Mouse (Mus musculus) midbrain, embryonic 12.5 days (tissue): Measurements from ENCODE around the gene Olfr603. TPM values are rescaled to one million over a fixed set of nuclear protein-coding genes. Genes with fewer than 3 reads are reported as not detected.
"Not testable (repeated sequence)": the region's sequence is repeated elsewhere in the genome, so short reads cannot be mapped to it uniquely, and the experiment has no call there.

Experiments
- ATAC-seq: fragments of 200-750 bp; cut with Nextera tagmentation; 2 replicates; pipeline ENCODE4 v1.8.0; 2017; ENCODE audit warnings: low read depth, moderate TSS enrichment, moderate library complexity; ENCODE audit not compliant: low FRiP score
- H3K27ac ChIP-seq: fragments of 300-500 bp; sonication (generic); replicated peaks from 2 replicates; pipeline ENCODE4 v1.5.1; 2016; ENCODE audit warnings: mild to moderate bottlenecking
- H3K27me3 ChIP-seq: fragments of 300-500 bp; sonication (generic); 2 replicates; pipeline ENCODE4 v1.6.1; 2016; ENCODE audit warnings: mild to moderate bottlenecking
- H3K36me3 ChIP-seq: fragments of 300-500 bp; sonication (generic); 2 replicates; pipeline ENCODE4 v1.6.1; 2016
- H3K4me1 ChIP-seq: fragments of 300-500 bp; sonication (generic); 2 replicates; pipeline ENCODE4 v1.6.1; 2016
- H3K4me2 ChIP-seq: fragments of 300-500 bp; sonication (generic); replicated peaks from 2 replicates; pipeline ENCODE4 v1.6.1; 2016; ENCODE audit warnings: mild to moderate bottlenecking, moderate library complexity
- H3K4me3 ChIP-seq: fragments of 300-500 bp; sonication (generic); 2 replicates; pipeline ENCODE4 v1.5.1; 2016; ENCODE audit warnings: mild to moderate bottlenecking
- H3K9ac ChIP-seq: fragments of 300-500 bp; sonication (generic); replicated peaks from 2 replicates; pipeline ENCODE4 v1.6.1; 2016; ENCODE audit warnings: mild to moderate bottlenecking, moderate library complexity
- H3K9me3 ChIP-seq: fragments of 300-500 bp; sonication (generic); 2 replicates; pipeline ENCODE4 v1.6.1; 2016; ENCODE audit warnings: mild to moderate bottlenecking
- WGBS: fragments of 180-500 bp; shearing (Covaris S2); methylation state at CpG from one replicate; pipeline ENCODE4 v1.1.7; 2016; 5-methylcytosine and 5-hydroxymethylcytosine counted together
- microRNA-seq: library from miRNA; unstranded; fragments of <30 nt; microRNA quantifications from one replicate; pipeline ENCODE4, GENCODE M21; 2017
- polyA plus RNA-seq: library from polyadenylated mRNA; unstranded; fragments of >200 nt; fragmentation: Nextera tagmentation; extraction: Ambion mirVana; gene quantifications from 2 replicates; pipeline ENCODE4 v1.2.1, GENCODE M21; 2016

Olfr603 gene
- not detected in 2 replicates for polyA plus RNA-seq

GRCm38 (mm10) chr7:103386077-103386476, at the start of gene Olfr603:
Gene Olfr603 (minus strand): TSS chr7:103386177.
- no peaks in the 10 kb centered on the region for H3K4me1 ChIP-seq
- ATAC-seq, result no peak
- H3K27me3 ChIP-seq, result no peaks in the 10 kb centered on the region
- no peak within 1 kb of the TSS for H3K4me2 ChIP-seq
- no peak within 1 kb of the TSS for H3K27ac ChIP-seq
- no peaks in the 10 kb centered on the region for H3K9me3 ChIP-seq
- H3K4me3 ChIP-seq, result no peak within 1 kb of the TSS
- H3K36me3 ChIP-seq, result no peaks in the 10 kb centered on the region
- H3K9ac ChIP-seq, result no peak within 1 kb of the TSS

- not testable (repeated sequence) for H3K9ac ChIP-seq, H3K4me2 ChIP-seq, H3K27ac ChIP-seq, H3K27me3 ChIP-seq, H3K36me3 ChIP-seq, H3K9me3 ChIP-seq, ATAC-seq, H3K4me3 ChIP-seq, H3K4me1 ChIP-seq
- WGBS, result 38% methylated on average over 1 of the region's 1 CpGs
Measured at GRCm38 (mm10) chr7:103414772-103415171, 28.8 kb upstream of the Olfr603 start, which contains the start of gene Usp17lc. Gene Usp17lc (plus strand): TSS chr7:103415072.

- H3K36me3 ChIP-seq, H3K9ac ChIP-seq, H3K9me3 ChIP-seq, H3K27ac ChIP-seq, H3K4me3 ChIP-seq, ATAC-seq, H3K4me1 ChIP-seq, H3K4me2 ChIP-seq, H3K27me3 ChIP-seq: not testable (repeated sequence)
- 79% methylated on average over 3 of the region's 3 CpGs for WGBS
Measured at GRCm38 (mm10) chr7:103406521-103407055, 20.6 kb upstream of the Olfr603 start.

- no peak overlapping the region for H3K4me3 ChIP-seq
- 9% methylated on average over 1 of the region's 1 CpGs for WGBS
- no peaks in the 10 kb centered on the region for H3K27me3 ChIP-seq
- H3K36me3 ChIP-seq, result no peaks in the 10 kb centered on the region
- H3K9ac ChIP-seq, result no peak overlapping the region
- H3K4me2 ChIP-seq, result no peak overlapping the region
- H3K4me1 ChIP-seq, result no peaks in the 10 kb centered on the region
- no peaks in the 10 kb centered on the region for H3K9me3 ChIP-seq
- no peak overlapping the region for H3K27ac ChIP-seq
- no peak for ATAC-seq
Measured at GRCm38 (mm10) chr7:103398981-103399380, 13.0 kb upstream of the Olfr603 start.

GRCm38 (mm10) chr7:103397758-103398157, 11.8 kb upstream of the Olfr603 start:
- Histone ChIP-seq H3K36me3 (no peaks in the 10 kb centered on the region), H3K4me2 (no peak overlapping the region), H3K9ac (no peak overlapping the region), H3K27ac (no peak overlapping the region), H3K4me1 (no peaks in the 10 kb centered on the region), H3K4me3 (no peak overlapping the region), H3K9me3 (no peaks in the 10 kb centered on the region), H3K27me3 (no peaks in the 10 kb centered on the region)
- ATAC-seq, result no peak

- ATAC-seq, result no peak
- no peak within 1 kb of the TSS for H3K27ac ChIP-seq
- no peak within 1 kb of the TSS for H3K9ac ChIP-seq
- no peak within 1 kb of the TSS for H3K4me3 ChIP-seq
- H3K4me2 ChIP-seq, result no peak within 1 kb of the TSS
- no peaks in the 10 kb centered on the region for H3K27me3 ChIP-seq
- no peaks in the 10 kb centered on the region for H3K4me1 ChIP-seq
- H3K36me3 ChIP-seq, result no peaks in the 10 kb centered on the region
- WGBS, result 96% methylated on average over 1 of the region's 1 CpGs
- H3K9me3 ChIP-seq, result no peaks in the 10 kb centered on the region
Measured at GRCm38 (mm10) chr7:103362555-103362954, 23.4 kb downstream of the Olfr603 start, which contains the start of gene Olfr601. Gene Olfr601 (minus strand): TSS chr7:103362655.

GRCm38 (mm10) chr7:103349569-103349968, 36.4 kb downstream of the Olfr603 start, which contains the start of gene Olfr600:
Gene Olfr600 (minus strand): TSS chr7:103349669.
- Histone ChIP-seq H3K27ac (no peak within 1 kb of the TSS), H3K36me3 (no peaks in the 10 kb centered on the region), H3K4me2 (no peak within 1 kb of the TSS), H3K4me3 (no peak within 1 kb of the TSS), H3K4me1 (no peaks in the 10 kb centered on the region), H3K9me3 (no peaks in the 10 kb centered on the region), H3K27me3 (no peaks in the 10 kb centered on the region), H3K9ac (no peak within 1 kb of the TSS)
- ATAC-seq, result no peak

- Histone ChIP-seq H3K27me3 (no peaks in the 10 kb centered on the region), H3K4me2 (no peak within 1 kb of the TSS), H3K27ac (no peak within 1 kb of the TSS), H3K4me1 (no peaks in the 10 kb centered on the region), H3K9me3 (no peaks in the 10 kb centered on the region), H3K4me3 (no peak within 1 kb of the TSS), H3K36me3 (no peaks in the 10 kb centered on the region), H3K9ac (no peak within 1 kb of the TSS)
- 92% methylated on average over 1 of the region's 1 CpGs for WGBS
- no peak for ATAC-seq
Measured at GRCm38 (mm10) chr7:103335617-103336016, 50.4 kb downstream of the Olfr603 start, which contains the start of gene Olfr599. Gene Olfr599 (plus strand): TSS chr7:103335917.

Small RNA genes lying within 50 kb of the gene (microRNA-seq; reads per million reads assigned to microRNA genes)
- not detected for gene Gm25774

Other genes with a start within 250 kb of the Olfr603 start
- gene Olfr588-ps1, start 245.3 kb downstream of the Olfr603 start, polyA plus RNA-seq, result not detected in 2 replicates
- not detected in 2 replicates for gene Olfr589, start 229.8 kb downstream of the Olfr603 start, polyA plus RNA-seq
- gene Olfr591, start 207.8 kb downstream of the Olfr603 start, polyA plus RNA-seq, result not detected in 2 replicates
- gene Olfr592, start 201.4 kb downstream of the Olfr603 start, polyA plus RNA-seq, result not detected in 2 replicates
- not detected in 2 replicates for gene Olfr593, start 174.3 kb downstream of the Olfr603 start, polyA plus RNA-seq
- gene Olfr594, start 169.2 kb downstream of the Olfr603 start, polyA plus RNA-seq, result not detected in 2 replicates
- not detected in 2 replicates for gene Usp17ld, start 133.7 kb downstream of the Olfr603 start, polyA plus RNA-seq
- gene Olfr596, start 80.5 kb downstream of the Olfr603 start, polyA plus RNA-seq, result not detected in 2 replicates
- not detected in 2 replicates for gene Olfr597, start 69.9 kb downstream of the Olfr603 start, polyA plus RNA-seq
- gene Olfr598, start 62.6 kb downstream of the Olfr603 start, polyA plus RNA-seq, result not detected in 2 replicates
- not detected in 2 replicates for gene Olfr599, start 50.3 kb downstream of the Olfr603 start, polyA plus RNA-seq
- not detected in 2 replicates for gene Olfr600, start 36.5 kb downstream of the Olfr603 start, polyA plus RNA-seq
- gene Olfr601, start 23.5 kb downstream of the Olfr603 start, polyA plus RNA-seq, result not detected in 2 replicates
- not detected in 2 replicates for gene Usp17lc, start 28.9 kb upstream of the Olfr603 start, polyA plus RNA-seq
- not detected in 2 replicates for gene Olfr605, start 59.3 kb upstream of the Olfr603 start, polyA plus RNA-seq
- not detected in 2 replicates for gene Olfr606, start 62.9 kb upstream of the Olfr603 start, polyA plus RNA-seq
- not detected in 2 replicates for gene Olfr607, start 78.0 kb upstream of the Olfr603 start, polyA plus RNA-seq
- gene Olfr608, start 83.7 kb upstream of the Olfr603 start, polyA plus RNA-seq, result not detected in 2 replicates
- gene Olfr609, start 111.9 kb upstream of the Olfr603 start, polyA plus RNA-seq, result not detected in 2 replicates
- not detected in 2 replicates for gene Olfr610, start 125.9 kb upstream of the Olfr603 start, polyA plus RNA-seq
- not detected in 2 replicates for gene Olfr611, start 134.7 kb upstream of the Olfr603 start, polyA plus RNA-seq
- gene Olfr612, start 156.5 kb upstream of the Olfr603 start, polyA plus RNA-seq, result not detected in 2 replicates
- gene Olfr613, start 161.9 kb upstream of the Olfr603 start, polyA plus RNA-seq, result not detected in 2 replicates
- gene Olfr615, start 169.9 kb upstream of the Olfr603 start, polyA plus RNA-seq, result not detected in 2 replicates
- not detected in 2 replicates for gene Olfr616, start 183.0 kb upstream of the Olfr603 start, polyA plus RNA-seq
- gene Olfr617, start 186.9 kb upstream of the Olfr603 start, polyA plus RNA-seq, result not detected in 2 replicates
- gene Olfr618, start 203.9 kb upstream of the Olfr603 start, polyA plus RNA-seq, result not detected in 2 replicates
- not detected in 2 replicates for gene Olfr619, start 214.4 kb upstream of the Olfr603 start, polyA plus RNA-seq
- not detected in 2 replicates for gene Olfr620, start 226.4 kb upstream of the Olfr603 start, polyA plus RNA-seq